Mouse (Mus musculus): ENCODE measurements around the gene Aff1.

Gene Aff1

GRCm38 (mm10) chr5:103813291-103813690 is 121.1 kb downstream of the Aff1 start:
- DNase-seq, result peak; percentile 83

DNA sequence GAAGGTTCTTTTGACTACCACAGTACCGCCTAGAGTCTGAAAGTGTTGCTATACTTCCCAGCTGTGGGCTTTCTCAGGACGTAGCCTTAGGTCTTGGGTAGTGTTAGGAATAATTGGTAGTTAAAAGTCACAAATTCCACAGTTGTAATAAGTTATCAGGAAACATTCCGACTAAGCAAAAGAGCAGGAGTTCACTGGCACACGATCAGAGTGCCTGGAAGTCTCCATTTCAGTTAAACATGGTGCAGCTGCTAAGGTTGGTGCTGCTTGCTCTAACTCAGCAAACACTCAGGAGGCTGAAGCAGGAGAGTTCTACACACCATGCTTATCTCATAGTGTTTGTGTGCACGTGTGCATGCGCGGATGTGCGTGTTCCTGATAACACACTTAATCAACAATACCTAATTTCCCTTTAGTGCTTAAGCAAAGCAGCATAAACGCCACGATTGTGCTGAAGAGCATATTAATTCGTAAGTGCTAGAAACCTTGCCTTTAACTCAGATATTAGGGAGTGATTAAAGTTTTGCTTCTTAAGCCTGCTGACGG is 121.9 kb downstream of the Aff1 start:
- DNase-seq, result no peak

DNA sequence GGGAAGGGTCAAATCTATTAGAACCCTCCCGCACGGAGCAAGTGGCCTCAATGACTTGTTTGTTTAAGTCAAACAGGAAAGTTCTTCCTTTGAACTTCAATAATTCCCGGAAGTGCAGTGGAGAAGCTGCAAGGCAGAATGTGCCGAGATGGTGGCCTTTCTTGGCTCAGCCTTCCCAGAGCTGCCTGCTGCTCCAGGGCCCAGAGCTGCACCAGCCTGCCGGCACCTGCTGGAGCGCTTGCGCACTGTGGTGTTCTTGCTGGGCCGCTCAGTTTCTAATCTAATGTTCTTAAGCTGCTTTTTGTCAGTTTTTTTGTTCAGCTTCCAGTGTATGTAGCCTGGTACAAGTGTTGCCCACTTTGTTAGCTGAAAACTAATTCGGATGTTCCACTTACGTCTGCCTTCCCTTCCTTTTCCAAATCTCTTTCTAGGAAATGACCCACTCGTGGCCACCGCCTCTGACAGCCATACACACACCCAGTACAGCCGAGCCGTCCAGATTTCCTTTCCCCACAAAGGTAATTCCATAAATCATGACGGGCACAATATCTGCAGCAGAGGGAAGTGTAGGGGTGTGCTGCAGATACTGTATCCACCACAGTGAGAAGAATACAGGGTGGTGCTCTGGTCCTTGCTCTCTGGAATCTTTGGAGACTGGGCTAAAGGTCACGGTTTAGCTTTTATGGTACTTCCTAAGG is 122.5 kb downstream of the Aff1 start:
- peak; percentile 96 for DNase-seq

GRCm38 (mm10) chr5:103815249-103815617 is 123.1 kb downstream of the Aff1 start:
- DNase-seq, result no peak

GRCm38 (mm10) chr5:103816718-103817117 is 124.5 kb downstream of the Aff1 start:
- peak; percentile 54 for DNase-seq

DNA sequence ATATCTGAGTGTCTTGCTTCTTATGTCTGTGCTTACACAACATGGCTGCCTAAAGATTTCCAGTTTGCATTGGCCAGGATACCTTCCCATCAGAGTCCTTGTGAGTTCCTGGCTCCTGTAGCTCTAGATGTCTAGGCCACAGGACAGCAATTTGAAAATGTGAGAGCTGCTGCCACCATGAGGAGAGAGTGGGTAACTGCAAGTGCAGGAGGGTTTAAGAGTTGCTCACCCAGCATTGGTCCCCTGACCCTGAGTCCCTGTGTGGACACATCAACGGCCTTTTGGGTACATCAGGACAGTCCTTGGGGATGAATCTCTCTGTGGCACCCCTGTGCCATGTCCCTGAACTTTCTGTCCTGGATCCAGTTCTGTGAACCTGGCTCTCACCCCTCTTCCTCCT is 125.6 kb downstream of the Aff1 start:
- peak; percentile 97 for DNase-seq

DNA sequence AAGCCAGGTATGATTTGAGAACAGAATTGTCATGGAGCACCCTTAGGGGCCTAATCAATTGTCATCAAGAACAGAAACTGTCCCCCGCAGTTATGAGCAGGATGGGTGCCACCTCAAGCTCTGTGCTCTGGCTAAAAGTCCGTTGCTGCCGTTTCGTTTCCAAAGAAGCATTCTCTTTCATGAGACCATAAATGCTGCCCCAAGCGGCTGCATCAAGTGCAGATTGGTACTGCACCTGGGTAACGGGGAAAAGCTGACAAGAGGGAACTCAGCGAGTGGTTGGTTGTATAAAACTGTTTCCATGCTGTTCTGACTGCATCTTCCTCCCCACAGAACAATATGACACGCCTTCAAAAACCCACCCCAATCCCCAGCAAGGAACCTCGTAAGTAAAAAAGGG is 126.4 kb downstream of the Aff1 start:
- DNase-seq, result peak; percentile 34

- no peak for DNase-seq
Measured at GRCm38 (mm10) chr5:103819674-103820073, 127.5 kb downstream of the Aff1 start.

- no peak for DNase-seq
Measured at GRCm38 (mm10) chr5:103821062-103821461, 128.9 kb downstream of the Aff1 start.

DNA sequence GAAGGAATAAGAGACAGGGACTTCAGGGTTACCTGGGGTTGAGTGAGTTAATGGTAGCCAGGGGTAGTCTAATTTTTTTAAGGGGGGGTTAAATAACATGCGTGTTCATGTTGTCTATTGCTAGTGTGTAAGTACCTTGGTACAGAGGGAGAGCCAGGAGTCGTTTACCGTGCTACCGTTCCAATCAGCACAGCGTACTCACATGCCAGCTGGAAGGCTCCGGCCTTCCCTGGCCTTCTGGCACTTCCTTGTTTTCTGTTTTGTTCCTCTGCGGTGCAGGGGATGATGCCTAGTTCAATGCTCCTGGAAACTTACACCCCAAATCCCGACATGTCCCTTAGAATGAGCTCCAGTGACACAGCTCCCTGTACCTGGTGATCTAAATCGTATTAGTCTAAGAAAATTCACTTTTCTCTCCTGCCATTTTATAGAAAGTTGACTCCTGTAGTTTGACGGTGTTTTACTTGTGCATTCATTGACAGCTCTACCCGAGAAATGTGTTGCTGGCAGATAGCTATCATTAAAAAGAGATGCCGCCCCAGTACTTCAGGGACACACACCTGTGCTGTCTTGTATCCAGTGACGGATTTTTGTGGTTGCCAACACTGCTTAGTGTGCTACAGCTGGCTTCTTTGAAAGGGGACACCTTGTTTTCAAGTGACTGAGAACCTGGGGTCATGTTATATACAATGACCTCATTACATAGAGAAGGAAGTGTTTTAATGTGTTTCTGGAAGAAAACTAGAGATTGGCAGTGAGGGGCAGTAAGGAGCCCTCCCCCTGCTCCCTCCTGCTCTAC is 129.5 kb downstream of the Aff1 start:
- no peak for DNase-seq

- DNase-seq, result no peak
Measured at GRCm38 (mm10) chr5:103822949-103823348, 130.8 kb downstream of the Aff1 start.

DNA sequence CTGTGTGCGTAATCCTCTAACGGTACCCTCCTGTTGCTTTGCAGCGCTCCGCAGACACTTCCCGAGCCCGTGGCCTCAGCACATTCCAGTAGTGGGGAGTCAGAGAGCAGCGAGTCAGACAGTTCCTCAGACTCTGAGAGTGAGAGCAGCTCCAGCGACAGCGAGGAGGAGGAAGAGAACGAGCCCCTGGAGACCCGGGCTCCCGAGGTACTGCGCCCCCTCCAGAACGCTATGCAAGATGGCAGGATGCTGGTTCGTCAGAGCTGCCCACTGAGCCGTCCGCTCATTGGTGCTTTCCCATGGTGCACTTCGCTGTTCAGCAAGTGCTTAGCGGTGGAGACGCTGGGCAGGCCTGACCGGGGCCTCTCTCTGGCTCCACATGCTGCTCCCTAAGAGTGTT is 136.1 kb downstream of the Aff1 start:
- no peak for DNase-seq

DNA sequence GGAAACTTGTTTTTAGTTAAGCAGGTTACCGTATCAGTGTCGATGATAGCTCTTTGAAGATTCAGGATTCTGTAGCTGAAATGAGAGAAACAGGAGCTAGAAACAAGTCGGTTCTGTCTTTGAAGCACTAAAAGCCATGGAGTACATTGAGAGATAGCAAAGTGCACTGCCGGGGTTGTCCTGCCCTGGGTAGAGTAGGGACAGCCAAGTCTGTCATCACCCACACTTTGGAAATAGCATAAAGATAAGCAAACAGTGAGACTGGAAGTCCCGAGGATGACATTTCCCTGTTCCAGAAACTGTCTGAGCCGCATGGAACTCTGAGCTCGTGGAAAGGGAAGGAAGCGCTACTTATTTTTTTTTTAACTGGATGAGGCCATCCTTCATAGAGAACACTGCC is 136.6 kb downstream of the Aff1 start:
- DNase-seq, result peak; percentile 97

- DNase-seq, result no peak
Measured at GRCm38 (mm10) chr5:103829158-103829557, 137.0 kb downstream of the Aff1 start.

DNA sequence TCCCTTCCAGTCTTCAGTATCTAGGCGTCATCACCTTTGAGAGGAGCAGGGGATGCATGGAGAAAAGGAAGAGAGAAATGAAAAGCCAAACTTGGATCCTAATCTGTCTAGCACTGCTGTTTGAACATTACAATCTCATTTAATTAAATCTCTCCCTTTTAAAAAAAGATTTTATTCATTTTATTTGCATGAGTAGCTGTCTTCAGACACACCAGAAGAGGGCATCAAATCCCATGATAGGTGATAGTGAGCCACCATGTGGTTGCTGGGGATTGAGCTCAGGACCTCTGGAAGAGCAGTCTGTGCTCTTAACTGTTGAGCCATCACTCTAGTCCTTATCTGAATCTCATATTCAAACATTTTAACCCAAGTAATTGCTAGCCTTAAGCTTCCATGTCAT is 138.7 kb downstream of the Aff1 start:
- no peak for DNase-seq

DNA sequence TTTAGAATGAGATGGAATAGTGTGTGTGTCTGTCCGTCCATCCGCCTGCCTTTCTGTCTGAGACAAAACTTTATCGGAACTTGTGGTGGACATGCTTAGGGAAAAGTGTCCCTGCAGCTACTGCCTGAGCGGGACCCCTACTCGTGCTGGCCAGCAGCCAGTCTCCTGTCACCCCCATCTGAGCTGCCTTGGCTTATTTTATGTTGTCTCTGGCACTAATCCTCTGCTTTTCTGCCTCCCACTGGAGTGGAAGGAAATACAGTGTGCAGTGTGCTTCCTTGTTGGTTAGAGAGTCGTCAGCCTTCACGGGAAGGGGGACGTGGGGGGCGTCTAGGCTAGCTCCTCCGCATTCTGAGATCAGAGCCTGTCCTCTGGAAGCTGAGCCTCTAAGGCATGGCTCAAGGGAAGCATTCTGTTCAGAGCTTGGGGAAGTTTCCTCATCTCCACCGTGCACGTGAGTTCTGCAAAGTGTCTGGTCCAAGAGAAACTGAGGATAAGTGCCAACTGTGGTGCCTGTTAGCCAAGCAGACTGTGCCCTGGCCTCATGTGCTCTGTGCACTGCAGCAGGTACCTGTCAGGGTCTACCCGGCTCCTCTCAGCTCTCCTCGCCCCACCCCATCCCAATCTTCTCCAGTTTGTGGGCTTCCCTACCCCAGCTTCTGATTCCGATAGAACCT is 143.4 kb downstream of the Aff1 start:
- DNase-seq, result no peak

DNA sequence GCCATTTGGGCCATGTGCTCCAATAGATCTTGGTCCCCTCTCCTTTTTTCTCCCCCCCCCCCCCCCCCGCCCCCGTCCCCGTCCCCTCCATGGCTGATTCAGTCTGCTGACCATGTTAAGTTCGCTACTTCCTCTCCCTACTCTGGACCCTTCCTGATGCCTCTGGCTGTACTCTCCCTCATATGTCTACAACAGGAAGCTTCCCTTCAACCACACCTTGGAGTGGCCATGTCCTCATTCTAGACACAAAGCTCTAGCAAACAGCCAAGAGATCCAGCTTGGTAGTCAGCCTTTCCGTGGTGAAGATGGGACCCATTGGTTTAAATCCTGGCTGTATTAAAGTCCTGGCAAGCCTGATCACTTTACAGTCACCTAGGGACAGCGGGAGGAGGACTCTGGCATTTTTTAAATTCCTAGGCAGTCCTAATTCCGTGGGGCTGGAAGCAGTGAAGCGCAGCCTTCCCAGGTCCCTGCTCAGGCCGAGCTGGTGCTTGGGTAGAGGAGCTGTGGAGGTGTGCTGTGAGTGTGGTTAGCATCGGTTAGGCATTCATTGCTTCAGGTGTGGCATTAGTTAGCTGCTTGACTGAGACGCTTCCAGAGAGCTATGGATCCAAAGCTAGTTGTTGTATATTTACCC is 144.1 kb downstream of the Aff1 start:
- DNase-seq, result no peak

GRCm38 (mm10) chr5:103838550-103839264 is 146.5 kb downstream of the Aff1 start:
- DNase-seq, result peak; percentile 93

- peak; percentile 92 for DNase-seq
Measured at GRCm38 (mm10) chr5:103839265-103839626, 147.1 kb downstream of the Aff1 start.

DNA sequence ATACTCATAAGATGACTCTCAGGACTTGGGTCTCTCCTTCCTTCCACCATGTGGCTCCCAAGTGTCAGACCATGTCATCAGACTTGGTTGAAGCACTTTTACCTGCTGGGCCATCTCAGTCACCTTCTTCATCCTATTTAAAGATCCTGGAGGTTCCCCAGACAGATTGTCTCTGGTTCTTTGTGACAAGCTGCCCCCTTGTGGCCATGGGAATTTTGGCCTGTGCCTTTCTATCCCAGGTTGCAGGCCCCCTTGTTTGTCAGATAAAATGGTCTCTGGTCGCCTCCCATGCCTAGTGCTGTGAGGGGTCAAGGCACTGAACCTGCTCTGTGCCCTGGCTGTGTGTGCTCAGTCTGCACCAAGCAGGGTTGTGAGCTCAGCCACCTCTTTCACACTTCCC is 151.8 kb downstream of the Aff1 start:
- no peak for DNase-seq

GRCm38 (mm10) chr5:103845418-103846153 is 153.4 kb downstream of the Aff1 start:
- DNase-seq, result no peak

GRCm38 (mm10) chr5:103846154-103846551 is 154.0 kb downstream of the Aff1 start:
- DNase-seq, result no peak

Measured in heart, adult 11 months (tissue).